Mouse (Mus musculus): ENCODE data around the gene Pigp. TPM values are rescaled to one million over a fixed set of nuclear protein-coding genes. Genes with fewer than 3 reads are reported as not detected.

The Pigp gene
- total RNA-seq, 1 experiment = 30.5 TPM

- Histone ChIP-seq H3K27ac (ENCODE audit: insufficient read depth, low read depth, low read length, poor library complexity, severe bottlenecking) (no peak overlapping the region), H3K4me3 (ENCODE audit: insufficient read depth in 1 of 2, low read depth in 1 of 2, low read length in 2 of 2, poor library complexity in 1 of 2, severe bottlenecking in 1 of 2) (no peak overlapping the region), H3K9me3 (ENCODE audit: control insufficient read depth, insufficient read depth, low read depth, low read length) (no peaks in the 10 kb centered on the region), H3K36me3 (ENCODE audit: control insufficient read depth, insufficient read depth, low read length, poor library complexity, severe bottlenecking) (no peaks in the 10 kb centered on the region), H3K4me1 (ENCODE audit: control insufficient read depth in 2 of 2, insufficient read depth in 2 of 2, low read length in 2 of 2, poor library complexity in 1 of 2) (peaks cover 0 to 2% of the 10 kb centered on the region in 2 experiments; a peak in 1 of 4 replicates), H3K9ac (ENCODE audit: insufficient read depth, low read depth, low read length, poor library complexity, severe bottlenecking) (no peak overlapping the region)
- no peak for TF ChIP-seq HCFC1 (IDR thresholded peaks at IDR 0.05; ENCODE audit: borderline replicate concordance, insufficient read depth, low read length)
- TF ChIP-seq ZC3H11A (IDR thresholded peaks at IDR 0.05; ENCODE audit: borderline replicate concordance, low read depth, low read length) = no peak
- no peak for TF ChIP-seq ZNF384 (IDR thresholded peaks at IDR 0.05; ENCODE audit: low read depth, low read length)
- no peak for TF ChIP-seq CHD2 (IDR thresholded peaks at IDR 0.05; ENCODE audit: low read depth, low read length)
- no peak for TF ChIP-seq MAFK (IDR thresholded peaks at IDR 0.05; ENCODE audit: insufficient read depth, low read depth, low read length)
- no peak for DNase-seq (ENCODE audit: low read depth, low spot score)
- in situ Hi-C loops (cut with MboI; ENCODE audit: low sequenced_read_pairs in 2 of 2, unreplicated experiment in 2 of 2) = no loop called here
These were observed 7.7 kb upstream of the Pigp start for GRCm38 (mm10) chr16:94379386-94379785.

- no peaks in the 10 kb centered on the region; a peak in 1 of 4 replicates for H3K4me1 ChIP-seq (ENCODE audit: control insufficient read depth in 2 of 2, insufficient read depth in 2 of 2, low read length in 2 of 2, poor library complexity in 1 of 2)
- TF ChIP-seq MAFK (IDR thresholded peaks at IDR 0.05; ENCODE audit: insufficient read depth, low read depth, low read length) (no peak), HCFC1 (IDR thresholded peaks at IDR 0.05; ENCODE audit: borderline replicate concordance, insufficient read depth, low read length) (peak; percentile 4; the same call in 1 of the 2 replicates)
- peak overlapping the region; percentile 55 for H3K27ac ChIP-seq (ENCODE audit: insufficient read depth, low read depth, low read length, poor library complexity, severe bottlenecking)
These were observed 734 bp downstream of the Pigp start for GRCm38 (mm10) chr16:94370915-94371300.

GRCm38 (mm10) chr16:94370173-94370914 is 1.3 kb downstream of the Pigp start, which contains the start of gene Ttc3:
Gene Ttc3, plus strand, starts transcription at chr16:94370618.
- H3K9me3 ChIP-seq (ENCODE audit: control insufficient read depth, insufficient read depth, low read depth, low read length) = no peaks in the 10 kb centered on the region
- TF ChIP-seq ZC3H11A (IDR thresholded peaks at IDR 0.05; ENCODE audit: borderline replicate concordance, low read depth, low read length) (no peak), ZNF384 (IDR thresholded peaks at IDR 0.05; ENCODE audit: low read depth, low read length) (peak; percentile 96), HCFC1 (IDR thresholded peaks at IDR 0.05; ENCODE audit: borderline replicate concordance, insufficient read depth, low read length) (no peak), MAFK (IDR thresholded peaks at IDR 0.05; ENCODE audit: insufficient read depth, low read depth, low read length) (no peak), CHD2 (IDR thresholded peaks at IDR 0.05; ENCODE audit: low read depth, low read length) (no peak)
- peak within 1 kb of the TSS; percentile 55 for H3K27ac ChIP-seq (ENCODE audit: insufficient read depth, low read depth, low read length, poor library complexity, severe bottlenecking)
- H3K4me1 ChIP-seq (ENCODE audit: control insufficient read depth in 2 of 2, insufficient read depth in 2 of 2, low read length in 2 of 2, poor library complexity in 1 of 2) = no peaks in the 10 kb centered on the region; a peak in 1 of 4 replicates
- peak within 1 kb of the TSS; percentile 87 for H3K9ac ChIP-seq (ENCODE audit: insufficient read depth, low read depth, low read length, poor library complexity, severe bottlenecking)
- in situ Hi-C loops (cut with MboI; ENCODE audit: low sequenced_read_pairs in 2 of 2, unreplicated experiment in 2 of 2) = no loop called here
- DNase-seq (ENCODE audit: low read depth, low spot score) = peak; percentile 78
- peak within 1 kb of the TSS; percentile 80 to 81 for H3K4me3 ChIP-seq (ENCODE audit: insufficient read depth in 1 of 2, low read depth in 1 of 2, low read length in 2 of 2, poor library complexity in 1 of 2, severe bottlenecking in 1 of 2)
- no peaks in the 10 kb centered on the region for H3K36me3 ChIP-seq (ENCODE audit: control insufficient read depth, insufficient read depth, low read length, poor library complexity, severe bottlenecking)

More at GRCm38 (mm10) chr16:94370915-94371300, 734 bp downstream of the Pigp start:
- no peaks in the 10 kb centered on the region for H3K36me3 ChIP-seq (ENCODE audit: control insufficient read depth, insufficient read depth, low read length, poor library complexity, severe bottlenecking)
- no peaks in the 10 kb centered on the region for H3K9me3 ChIP-seq (ENCODE audit: control insufficient read depth, insufficient read depth, low read depth, low read length)
- H3K4me3 ChIP-seq (ENCODE audit: insufficient read depth in 1 of 2, low read depth in 1 of 2, low read length in 2 of 2, poor library complexity in 1 of 2, severe bottlenecking in 1 of 2) = peak overlapping the region; percentile 80 to 81
- peak overlapping the region; percentile 87 for H3K9ac ChIP-seq (ENCODE audit: insufficient read depth, low read depth, low read length, poor library complexity, severe bottlenecking)
- no peak for DNase-seq (ENCODE audit: low read depth, low spot score)
- in situ Hi-C loops (cut with MboI; ENCODE audit: low sequenced_read_pairs in 2 of 2, unreplicated experiment in 2 of 2) = no loop called here

- DNase-seq (ENCODE audit: low read depth, low spot score) = peak; percentile 4
- Histone ChIP-seq H3K9me3 (ENCODE audit: control insufficient read depth, insufficient read depth, low read depth, low read length) (no peaks in the 10 kb centered on the region), H3K4me1 (ENCODE audit: control insufficient read depth in 2 of 2, insufficient read depth in 2 of 2, low read length in 2 of 2, poor library complexity in 1 of 2) (no peaks in the 10 kb centered on the region; a peak in 1 of 4 replicates), H3K27ac (ENCODE audit: insufficient read depth, low read depth, low read length, poor library complexity, severe bottlenecking) (no peak overlapping the region), H3K36me3 (ENCODE audit: control insufficient read depth, insufficient read depth, low read length, poor library complexity, severe bottlenecking) (no peaks in the 10 kb centered on the region), H3K9ac (ENCODE audit: insufficient read depth, low read depth, low read length, poor library complexity, severe bottlenecking) (peak overlapping the region; percentile 87), H3K4me3 (ENCODE audit: insufficient read depth in 1 of 2, low read depth in 1 of 2, low read length in 2 of 2, poor library complexity in 1 of 2, severe bottlenecking in 1 of 2) (peak overlapping the region; percentile 80 to 81)
- in situ Hi-C loops (cut with MboI; ENCODE audit: low sequenced_read_pairs in 2 of 2, unreplicated experiment in 2 of 2) = no loop called here
- TF ChIP-seq HCFC1 (IDR thresholded peaks at IDR 0.05; ENCODE audit: borderline replicate concordance, insufficient read depth, low read length) (no peak), ZC3H11A (IDR thresholded peaks at IDR 0.05; ENCODE audit: borderline replicate concordance, low read depth, low read length) (no peak), MAFK (IDR thresholded peaks at IDR 0.05; ENCODE audit: insufficient read depth, low read depth, low read length) (no peak), CHD2 (IDR thresholded peaks at IDR 0.05; ENCODE audit: low read depth, low read length) (no peak), ZNF384 (IDR thresholded peaks at IDR 0.05; ENCODE audit: low read depth, low read length) (no peak)
These were observed 2.0 kb downstream of the Pigp start for GRCm38 (mm10) chr16:94369596-94370172.
